Mouse (Mus musculus) testis, postnatal 14 days (tissue): ENCODE measurements around the gene Cyp4a12b.
"Not testable (repeated sequence)": the region's sequence is repeated elsewhere in the genome, so short reads cannot be mapped to it uniquely, and the experiment has no call there.

ENCODE experiments used
- DNase-seq: peaks from one replicate; pipeline ENCODE4 v3.0.0; 2021; ENCODE audit warnings: low spot score

Cyp4a12b gene

GRCm38 (mm10) chr4:115411324-115411723 is at the start of gene Cyp4a12b:
Cyp4a12b (plus strand) TSS chr4:115411624.
- DNase-seq = not testable (repeated sequence)

- DNase-seq = not testable (repeated sequence)
Measured at GRCm38 (mm10) chr4:115365624-115366023, 45.8 kb upstream of the Cyp4a12b start.

- not testable (repeated sequence) for DNase-seq
Measured at GRCm38 (mm10) chr4:115368067-115368466, 43.4 kb upstream of the Cyp4a12b start.

GRCm38 (mm10) chr4:115396256-115396655 is 15.2 kb upstream of the Cyp4a12b start:
- not testable (repeated sequence) for DNase-seq

- DNase-seq = not testable (repeated sequence)
Measured at GRCm38 (mm10) chr4:115396950-115397349, 14.5 kb upstream of the Cyp4a12b start.

GRCm38 (mm10) chr4:115450577-115451137 is 39.2 kb downstream of the Cyp4a12b start:
- DNase-seq = no peak

- no peak for DNase-seq
Measured at GRCm38 (mm10) chr4:115452304-115452703, 40.9 kb downstream of the Cyp4a12b start, which contains the start of gene Cyp4a30b. Cyp4a30b (plus strand) TSS chr4:115452604.

- DNase-seq = not testable (repeated sequence)
Measured at GRCm38 (mm10) chr4:115473585-115473984, 62.2 kb downstream of the Cyp4a12b start.

GRCm38 (mm10) chr4:115476051-115476450 is 64.6 kb downstream of the Cyp4a12b start:
- DNase-seq = not testable (repeated sequence)

- no peak for DNase-seq
Measured at GRCm38 (mm10) chr4:115481006-115481652, 69.7 kb downstream of the Cyp4a12b start.
